Mouse (Mus musculus) liver, embryonic 14.5 days (tissue): ENCODE measurements at regions not wholly inside any gene's neighbourhood (a gene's known extent, or its start where the extent isn't known, plus 50 kb on each side); places are given as distances from the start of the nearest gene placed in this dataset.
A peak's percentile ranks its signal among the peaks of the same experiment; 100 is the strongest.

ENCODE experiments used
- ATAC-seq: fragments of 200-750 bp; cut with Nextera tagmentation; 2 replicates; pipeline ENCODE4 v1.8.0; 2017; ENCODE audit warnings: moderate number of reproducible peaks, mild to moderate bottlenecking, moderate library complexity; ENCODE audit not compliant: insufficient read depth
- DNase-seq, 3 experiments: peaks; one replicate each; pipeline ENCODE4 v3.0.0-alpha.2; 2012 to 2013; ENCODE audit warnings: low read depth in 3 of 3, low spot score in 3 of 3
- H3K27ac ChIP-seq: fragments of 300-500 bp; sonication (generic); 2 replicates; pipeline ENCODE4 v1.5.1; 2014; ENCODE audit warnings: moderate library complexity, mild to moderate bottlenecking, control low read depth, inconsistent platforms
- H3K27me3 ChIP-seq: fragments of 300-500 bp; sonication (generic); 2 replicates; pipeline ENCODE4 v1.6.1; 2014; ENCODE audit warnings: mild to moderate bottlenecking, low read length, moderate library complexity; ENCODE audit not compliant: control insufficient read depth, insufficient read depth
- H3K36me3 ChIP-seq: fragments of 300-500 bp; sonication (generic); replicated peaks from 2 replicates; pipeline ENCODE4 v1.6.1; 2014; ENCODE audit warnings: low read depth; ENCODE audit not compliant: control insufficient read depth, insufficient read depth
- H3K4me1 ChIP-seq, 2 experiments: fragments of 200-500 bp in 1 of 2; fragments of 300-500 bp in 1 of 2; sonication (generic) in 1 of 2; replicated peaks; 2 replicates each; pipeline ENCODE4 v1.6.1; 2012 to 2014; ENCODE audit warnings: antibody characterized with exemption in 1 of 2, inconsistent platforms in 1 of 2, low read length in 1 of 2; ENCODE audit not compliant: control insufficient read depth in 2 of 2, insufficient read depth in 2 of 2
- H3K4me2 ChIP-seq: fragments of 300-500 bp; sonication (generic); 2 replicates; pipeline ENCODE4 v1.6.1; 2014; ENCODE audit warnings: low read depth, mild to moderate bottlenecking, control low read depth, moderate library complexity
- H3K4me3 ChIP-seq, 2 experiments: fragments of 200-500 bp in 1 of 2; fragments of 300-500 bp in 1 of 2; sonication (generic) in 1 of 2; 2 replicates each; pipeline ENCODE4 v1.5.1; 2012 to 2014; ENCODE audit warnings: low read depth in 2 of 2, low read length in 2 of 2, mild to moderate bottlenecking in 2 of 2, control low read depth in 1 of 2, inconsistent platforms in 1 of 2, moderate library complexity in 1 of 2; ENCODE audit not compliant: insufficient read depth in 1 of 2
- H3K9ac ChIP-seq: fragments of 300-500 bp; sonication (generic); replicated peaks from 2 replicates; pipeline ENCODE4 v1.6.1; 2014; ENCODE audit warnings: mild to moderate bottlenecking, control low read depth, moderate library complexity
- H3K9me3 ChIP-seq: fragments of 300-500 bp; sonication (generic); 2 replicates; pipeline ENCODE4 v1.6.1; 2016; ENCODE audit warnings: low read length, mixed read lengths; ENCODE audit not compliant: control insufficient read depth
- CTCF ChIP-seq: IDR thresholded peaks from 2 replicates; pipeline ENCODE4 v1.5.1; 2016; ENCODE audit warnings: antibody characterized with exemption, low read depth, control low read depth
- EP300 ChIP-seq: IDR thresholded peaks from 2 replicates; pipeline ENCODE4 v1.6.1; 2016; ENCODE audit warnings: antibody characterized with exemption, low read depth
- WGBS: fragments of 180-500 bp; shearing (Covaris S2); extraction: QIAGEN DNeasy Blood & Tissue Kit; methylation state at CpG from one replicate; pipeline ENCODE4 v1.1.7; 2014; ENCODE audit not compliant: insufficient replicate concordance; 5-methylcytosine and 5-hydroxymethylcytosine counted together

GRCm38 (mm10) chr6:60564261-60564660, 265.4 kb downstream of the Snca start:
- H3K36me3 ChIP-seq = no peaks in the 10 kb centered on the region
- no peaks in the 10 kb centered on the region for H3K4me1 ChIP-seq
- no peak; the same call in 1 of the 2 replicates for TF ChIP-seq CTCF
- no peak for TF ChIP-seq EP300
- DNase-seq = no peak
- no peaks in the 10 kb centered on the region for H3K27me3 ChIP-seq
- H3K9ac ChIP-seq = no peak overlapping the region
- no peak overlapping the region for H3K27ac ChIP-seq
- no peaks in the 10 kb centered on the region for H3K9me3 ChIP-seq
- no peak overlapping the region for H3K4me3 ChIP-seq
- no peak for ATAC-seq
- H3K4me2 ChIP-seq = no peak overlapping the region
- 49% methylated on average over 1 of the region's 1 CpGs for WGBS

- Histone ChIP-seq H3K4me3 (no peak overlapping the region), H3K9ac (no peak overlapping the region), H3K27ac (no peak overlapping the region), H3K4me2 (no peak overlapping the region), H3K9me3 (no peaks in the 10 kb centered on the region), H3K36me3 (no peaks in the 10 kb centered on the region), H3K4me1 (no peaks in the 10 kb centered on the region), H3K27me3 (no peaks in the 10 kb centered on the region)
- ATAC-seq = no peak
- no peak for TF ChIP-seq EP300
- peak; percentile 18; the same call in 1 of the 2 replicates for TF ChIP-seq CTCF
- WGBS = 29% methylated on average over 9 of the region's 9 CpGs
- DNase-seq = peak in 1 of 3 experiments; percentile 1
These were observed 273.9 kb downstream of the Snca start for GRCm38 (mm10) chr6:60555590-60556235.
